Mouse (Mus musculus) adrenal gland (tissue): ENCODE data around the gene Mrps18b.

Source experiments
- intact Hi-C: fragments of 180-260 bp; cut with DNase I; formaldehyde crosslinking; loops from one replicate; pipeline ENCODE4 v1.15.1; 2025

Gene Mrps18b

GRCm38 (mm10) chr17:35882924-35883323 is 33.3 kb downstream of the Mrps18b start:
- intact Hi-C loops = no loop called here

GRCm38 (mm10) chr17:35879245-35880057 is 36.7 kb downstream of the Mrps18b start, which contains the start of gene Dhx16:
TSS of gene Dhx16 (plus strand) at chr17:35879819.
- intact Hi-C loops = no loop called here

GRCm38 (mm10) chr17:35874721-35875120 is 41.5 kb downstream of the Mrps18b start:
- intact Hi-C loops = loop anchor here (2.0 to 5.0 kb wide), 3 partner anchors 33 to 137 kb away; no protein-coding TSS in a partner anchor

GRCm38 (mm10) chr17:35873774-35874519 is 42.2 kb downstream of the Mrps18b start:
- intact Hi-C loops = loop anchor here (2.0 to 5.0 kb wide), 4 partner anchors 33 to 137 kb away; no protein-coding TSS in a partner anchor

- intact Hi-C loops = loop anchor here (5.0 kb wide), 2 partner anchors 36 to 134 kb away; no protein-coding TSS in a partner anchor
Measured at GRCm38 (mm10) chr17:35870884-35871696, 45.1 kb downstream of the Mrps18b start.

GRCm38 (mm10) chr17:35870151-35870883 is 45.9 kb downstream of the Mrps18b start:
- intact Hi-C loops = loop anchor here (5.0 kb wide), 2 partner anchors 37 to 133 kb away; no protein-coding TSS in a partner anchor

- intact Hi-C loops = loop anchor here (5.0 kb wide), 2 partner anchors 38 to 132 kb away; no protein-coding TSS in a partner anchor
Measured at GRCm38 (mm10) chr17:35869346-35870067, 46.7 kb downstream of the Mrps18b start.

- intact Hi-C loops = no loop called here
Measured at GRCm38 (mm10) chr17:35868961-35869345, 47.2 kb downstream of the Mrps18b start.

- intact Hi-C loops = no loop called here
Measured at GRCm38 (mm10) chr17:35868165-35868820, 47.9 kb downstream of the Mrps18b start.

- intact Hi-C loops = no loop called here
Measured at GRCm38 (mm10) chr17:35866911-35867890, 49.0 kb downstream of the Mrps18b start.

- intact Hi-C loops = no loop called here
Measured at GRCm38 (mm10) chr17:35866281-35866831, 49.8 kb downstream of the Mrps18b start.

- intact Hi-C loops = no loop called here
Measured at GRCm38 (mm10) chr17:35865481-35866280, 50.5 kb downstream of the Mrps18b start, which contains the start of gene Ppp1r18. TSS of gene Ppp1r18 (plus strand) at chr17:35865593.

GRCm38 (mm10) chr17:35864832-35865353 is 51.3 kb downstream of the Mrps18b start:
- intact Hi-C loops = no loop called here

GRCm38 (mm10) chr17:35861198-35861857 is 54.9 kb downstream of the Mrps18b start, which contains the start of gene Nrm:
TSS of gene Nrm (plus strand) at chr17:35861318.
- intact Hi-C loops = no loop called here

GRCm38 (mm10) chr17:35860831-35861197 is 55.4 kb downstream of the Mrps18b start:
- intact Hi-C loops = no loop called here
